Mouse (Mus musculus): ENCODE measurements at regions not wholly inside any gene's neighbourhood (a gene's known extent, or its start where the extent isn't known, plus 50 kb on each side); places are given as distances from the start of the nearest gene placed in this dataset.

- TF ChIP-seq CTCF (IDR thresholded peaks at IDR 0.05) (no peak), EP300 (IDR thresholded peaks at IDR 0.05) (no peak)
Observed at GRCm38 (mm10) chr13:80729202-80729601, 154.0 kb upstream of the Arrdc3 start.
